Mouse (Mus musculus) forebrain, embryonic 10.5 days (tissue): Measurements from ENCODE around the gene Coa4. TPM values are rescaled to one million over a fixed set of nuclear protein-coding genes. Genes with fewer than 3 reads are reported as not detected.

Experiments used
- DNase-seq: peaks from one replicate; pipeline ENCODE4 v3.0.0-alpha.2; 2017; ENCODE audit warnings: low spot score; ENCODE audit errors: extremely low spot score
- H3K27ac ChIP-seq: fragments of 300-500 bp; sonication (generic); 2 replicates; pipeline ENCODE4 v1.5.1; 2016; ENCODE audit warnings: mild to moderate bottlenecking
- H3K27me3 ChIP-seq: fragments of 300-500 bp; sonication (generic); 2 replicates; pipeline ENCODE4 v1.6.1; 2016; ENCODE audit warnings: mild to moderate bottlenecking; ENCODE audit not compliant: poor library complexity, severe bottlenecking
- H3K36me3 ChIP-seq: fragments of 300-500 bp; sonication (generic); replicated peaks from 2 replicates; pipeline ENCODE4 v1.6.1; 2016; ENCODE audit warnings: mild to moderate bottlenecking, moderate library complexity
- H3K4me1 ChIP-seq: fragments of 300-500 bp; sonication (generic); 2 replicates; pipeline ENCODE4 v1.6.1; 2016
- H3K4me3 ChIP-seq: fragments of 300-500 bp; sonication (generic); 2 replicates; pipeline ENCODE4 v1.5.1; 2016; ENCODE audit warnings: mild to moderate bottlenecking, moderate library complexity
- H3K9me3 ChIP-seq: fragments of 300-500 bp; sonication (generic); 2 replicates; pipeline ENCODE4 v1.6.1; 2016; ENCODE audit warnings: mild to moderate bottlenecking, moderate library complexity
- WGBS: fragments of 180-500 bp; shearing (Covaris S2); methylation state at CpG from one replicate; pipeline ENCODE4 v1.1.7; 2016; 5-methylcytosine and 5-hydroxymethylcytosine counted together
- polyA plus RNA-seq: library from polyadenylated mRNA; unstranded; fragments of >200 nt; fragmentation: Nextera tagmentation; extraction: Ambion mirVana; gene quantifications from 2 replicates; pipeline ENCODE4 v1.2.1, GENCODE M21; 2016

The Coa4 gene
- polyA plus RNA-seq, 1 experiment from 2014 or later = 20.4 TPM

DNA sequence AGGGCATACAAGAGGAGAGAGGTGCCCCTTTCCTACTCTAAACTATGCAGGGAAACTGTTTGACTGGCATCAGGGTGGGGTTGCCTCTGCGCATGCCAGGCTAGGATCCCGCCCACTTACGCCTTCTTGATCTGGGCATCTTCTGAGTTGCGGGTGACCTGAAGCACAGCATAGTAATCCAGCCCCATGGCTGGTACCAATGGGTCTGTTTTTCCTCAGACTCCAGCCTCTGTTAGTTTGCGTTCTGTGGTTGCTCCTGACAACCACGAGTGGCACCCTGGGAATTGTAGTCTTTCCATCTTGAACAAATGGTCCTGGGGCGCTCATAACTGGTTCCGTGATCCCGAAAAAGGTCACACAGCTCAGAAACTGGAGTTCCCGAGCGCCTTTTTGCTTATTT, 22.3 kb upstream of the Coa4 start, which contains the start of gene Dnajb13:
TSS of gene Dnajb13 (minus strand) at position 388 of the 400 bp plus-strand sequence.
- no peaks in the 10 kb centered on the region for H3K27me3 ChIP-seq
- no peak within 1 kb of the TSS for H3K4me3 ChIP-seq
- 49% methylated on average over 11 of the region's 11 CpGs for WGBS
- no peak within 1 kb of the TSS for H3K27ac ChIP-seq
- H3K4me1 ChIP-seq = 0 out of 2 replicates have a peak, but pooled peaks cover 5% of the 10 kb centered on the region
- no peak for DNase-seq
- no peaks in the 10 kb centered on the region for H3K36me3 ChIP-seq
- H3K9me3 ChIP-seq = no peaks in the 10 kb centered on the region

DNA sequence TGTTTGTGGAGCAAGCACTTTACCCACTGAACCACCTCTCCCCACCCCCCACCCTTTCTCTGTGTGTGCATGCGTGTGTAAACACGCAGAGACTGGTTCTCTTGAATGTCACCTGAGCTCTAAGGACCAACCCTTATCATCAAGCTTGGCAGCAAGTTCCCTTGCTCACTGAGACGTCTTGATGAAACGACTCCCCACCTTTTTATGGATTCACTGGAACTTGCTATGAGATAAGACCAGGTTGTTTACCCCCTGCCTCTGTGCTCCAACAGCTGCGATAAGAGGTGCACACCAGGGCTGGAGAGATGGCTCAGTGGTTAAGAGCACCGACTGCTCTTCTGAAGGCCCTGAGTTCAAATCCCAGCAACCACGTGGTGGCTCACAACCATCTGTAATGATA, 16.7 kb upstream of the Coa4 start:
- Histone ChIP-seq H3K4me3 (no peak overlapping the region), H3K36me3 (no peaks in the 10 kb centered on the region), H3K27ac (no peak overlapping the region), H3K4me1 (no peaks in the 10 kb centered on the region), H3K9me3 (no peaks in the 10 kb centered on the region), H3K27me3 (no peaks in the 10 kb centered on the region)
- DNase-seq = no peak
- WGBS = 67% methylated on average over 7 of the region's 7 CpGs

DNA sequence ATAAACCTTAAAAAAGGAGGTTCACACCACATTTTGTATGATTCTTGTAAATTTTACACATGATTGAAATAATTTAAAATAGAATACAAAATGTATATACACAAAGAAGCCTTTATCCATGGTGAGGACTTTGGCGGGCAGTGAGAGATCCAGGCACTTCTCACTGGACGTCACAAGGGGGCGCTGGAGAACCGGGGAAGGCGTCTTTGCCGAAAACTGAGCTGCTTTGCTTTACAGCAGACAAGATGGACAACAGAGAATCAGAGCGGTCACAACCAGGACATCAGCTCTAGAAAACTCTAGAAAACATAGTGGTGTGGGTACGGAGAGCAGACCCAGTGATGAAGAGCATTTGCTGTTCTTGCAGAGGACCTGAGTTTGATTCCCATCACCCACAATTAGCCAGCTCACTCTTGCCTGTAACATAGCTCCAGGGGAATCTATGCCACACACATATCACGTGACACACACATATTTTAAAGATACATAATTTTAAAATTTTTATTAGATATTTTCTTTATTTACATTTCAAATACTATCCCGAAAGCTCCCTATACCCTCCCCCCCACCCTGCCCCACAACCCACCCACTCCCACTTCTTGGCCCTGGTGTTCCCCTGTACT, 16.1 kb upstream of the Coa4 start:
- DNase-seq = peak; percentile 84
- Histone ChIP-seq H3K4me1 (no peaks in the 10 kb centered on the region), H3K36me3 (no peaks in the 10 kb centered on the region), H3K4me3 (no peak overlapping the region), H3K27me3 (no peaks in the 10 kb centered on the region), H3K9me3 (no peaks in the 10 kb centered on the region), H3K27ac (no peak overlapping the region)
- 25% methylated on average over 10 of the region's 10 CpGs for WGBS

DNA sequence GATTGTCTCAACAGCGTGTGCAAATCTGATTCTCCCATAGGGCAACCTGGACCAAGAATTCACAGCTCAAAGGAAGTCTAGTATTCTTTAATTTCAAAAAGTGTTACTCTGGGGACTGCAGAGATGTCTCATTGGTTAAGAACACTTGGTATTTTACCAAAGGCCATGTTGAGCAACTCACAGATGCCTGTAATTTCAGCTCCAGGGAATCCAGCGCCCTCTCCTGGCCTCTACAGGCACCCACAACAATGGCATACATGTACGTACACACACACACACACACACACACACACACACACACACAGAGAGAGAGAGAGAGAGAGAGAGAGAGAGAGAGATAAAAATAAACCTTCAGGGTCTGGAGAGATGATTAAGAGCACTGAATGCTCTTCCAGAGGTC, 14.6 kb upstream of the Coa4 start:
- Histone ChIP-seq H3K4me1 (no peaks in the 10 kb centered on the region), H3K9me3 (no peaks in the 10 kb centered on the region), H3K27ac (no peak overlapping the region), H3K36me3 (no peaks in the 10 kb centered on the region), H3K27me3 (no peaks in the 10 kb centered on the region), H3K4me3 (no peak overlapping the region)
- DNase-seq = no peak
- 72% methylated on average over 3 of the region's 3 CpGs for WGBS

DNA sequence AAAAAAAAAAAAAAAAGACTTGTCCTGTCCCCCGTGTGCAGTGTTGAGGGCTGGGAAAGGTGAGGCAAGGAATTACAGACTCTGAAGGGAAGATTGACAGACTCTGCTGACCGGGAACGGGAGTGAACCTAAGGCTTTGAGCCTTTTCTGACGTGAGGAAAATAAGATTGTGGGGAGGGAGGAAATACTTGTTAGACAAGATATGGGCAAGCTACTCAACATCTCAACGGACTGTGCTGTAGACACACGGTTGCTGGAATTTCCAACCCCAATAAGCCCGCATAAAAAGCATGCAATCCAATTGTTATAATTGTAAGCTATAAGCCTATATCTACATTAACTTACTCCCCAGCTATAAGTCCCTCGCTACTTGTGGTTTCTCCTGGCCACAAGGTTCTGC, 12.2 kb upstream of the Coa4 start:
- 80% methylated on average over 8 of the region's 8 CpGs for WGBS
- no peak for DNase-seq
- Histone ChIP-seq H3K4me1 (no peaks in the 10 kb centered on the region), H3K27ac (no peak overlapping the region), H3K4me3 (no peak overlapping the region), H3K9me3 (no peaks in the 10 kb centered on the region), H3K36me3 (no peaks in the 10 kb centered on the region), H3K27me3 (no peaks in the 10 kb centered on the region)

DNA sequence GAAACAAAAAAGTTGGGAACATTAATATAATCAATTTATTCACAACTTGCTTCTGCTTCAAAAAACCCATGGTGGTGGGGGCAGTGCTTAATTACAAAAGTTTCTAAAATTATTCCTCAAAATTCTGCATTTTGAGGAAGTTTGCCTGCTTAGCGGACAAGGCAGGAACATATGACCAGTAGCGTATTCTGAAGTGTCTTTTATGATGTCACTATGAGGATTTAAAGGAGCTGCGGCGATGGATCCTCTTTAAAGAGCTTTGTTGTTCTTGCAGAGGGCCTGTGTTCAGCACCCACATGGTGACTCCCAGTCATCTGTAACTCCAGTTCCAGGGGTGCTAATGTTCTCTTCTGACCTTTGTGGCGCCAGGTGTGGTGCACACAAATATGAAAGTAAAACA, 6.1 kb upstream of the Coa4 start:
- no peaks in the 10 kb centered on the region for H3K27me3 ChIP-seq
- no peak overlapping the region for H3K4me3 ChIP-seq
- 92% methylated on average over 5 of the region's 5 CpGs for WGBS
- H3K27ac ChIP-seq = no peak overlapping the region
- no peaks in the 10 kb centered on the region for H3K4me1 ChIP-seq
- H3K9me3 ChIP-seq = no peaks in the 10 kb centered on the region
- DNase-seq = no peak
- no peaks in the 10 kb centered on the region for H3K36me3 ChIP-seq

DNA sequence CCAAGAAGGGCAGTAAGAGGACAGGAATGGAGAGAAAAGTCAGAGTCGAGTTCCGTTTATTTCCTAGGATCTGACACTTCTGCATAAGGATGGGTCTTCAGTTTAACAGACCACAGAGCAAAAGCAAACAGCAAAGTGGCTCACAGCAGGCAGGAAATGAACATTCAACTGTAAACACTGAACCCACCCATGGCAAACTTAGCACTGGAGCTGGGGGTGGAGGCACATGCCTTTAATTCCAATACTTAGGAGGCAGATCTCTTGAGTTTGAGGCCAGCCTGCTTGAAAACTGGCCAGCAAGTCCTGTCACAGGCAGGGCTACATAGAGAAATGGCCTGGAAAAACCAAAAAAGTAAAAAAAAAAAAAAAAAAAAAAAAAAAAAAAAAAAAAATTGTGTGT, 3.4 kb upstream of the Coa4 start:
- no peaks in the 10 kb centered on the region for H3K9me3 ChIP-seq
- no peak for DNase-seq
- H3K27me3 ChIP-seq = no peaks in the 10 kb centered on the region
- H3K36me3 ChIP-seq = no peaks in the 10 kb centered on the region
- 83% methylated on average over 2 of the region's 2 CpGs for WGBS
- no peak overlapping the region for H3K4me3 ChIP-seq
- peaks cover 14% of the 10 kb centered on the region for H3K4me1 ChIP-seq
- no peak overlapping the region for H3K27ac ChIP-seq

DNA sequence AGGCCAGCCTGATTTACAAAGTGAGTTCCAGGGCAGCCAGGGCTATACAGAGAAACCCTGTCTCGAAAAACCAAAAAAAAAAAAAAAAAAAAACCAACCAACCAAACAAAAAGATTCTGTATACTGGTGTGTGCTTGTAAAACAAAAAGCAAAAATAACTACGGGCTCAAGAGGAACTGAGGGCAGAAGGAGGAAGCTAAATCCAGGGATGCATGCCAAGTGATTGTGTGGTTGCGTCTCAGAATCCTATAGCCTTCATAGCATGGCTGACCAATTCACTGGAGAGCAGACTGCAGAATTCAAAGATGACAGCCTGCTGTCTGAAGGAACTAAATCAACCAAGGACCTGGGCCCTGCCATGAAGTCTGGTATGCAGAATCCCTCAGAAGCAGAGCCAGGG, 2.7 kb upstream of the Coa4 start:
- no peak overlapping the region for H3K4me3 ChIP-seq
- H3K9me3 ChIP-seq = no peaks in the 10 kb centered on the region
- H3K27ac ChIP-seq = no peak overlapping the region
- no peaks in the 10 kb centered on the region for H3K27me3 ChIP-seq
- no peak for DNase-seq
- H3K4me1 ChIP-seq = peaks cover 14% of the 10 kb centered on the region
- peaks cover 6% of the 10 kb centered on the region for H3K36me3 ChIP-seq
- 91% methylated on average over 3 of the region's 3 CpGs for WGBS

DNA sequence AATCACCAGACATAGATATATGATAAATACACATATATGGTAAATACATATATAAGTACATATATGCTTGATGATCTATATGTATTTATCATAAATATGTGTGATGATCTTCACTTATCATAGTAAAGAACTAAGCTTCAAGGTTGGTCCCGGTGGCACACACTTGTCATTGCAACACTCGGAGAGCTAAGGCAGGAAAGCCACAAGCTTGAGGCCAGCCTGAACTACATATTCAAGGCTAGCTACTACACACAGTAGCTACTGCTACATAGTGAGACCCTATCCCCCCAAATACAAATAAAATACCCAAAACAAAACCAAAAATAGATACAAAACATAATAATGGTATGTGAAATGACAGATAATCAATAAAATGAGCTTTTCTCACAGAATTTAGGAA, 1.0 kb upstream of the Coa4 start:
- DNase-seq = no peak
- WGBS = 87% methylated on average over 2 of the region's 2 CpGs
- Histone ChIP-seq H3K27me3 (no peaks in the 10 kb centered on the region), H3K27ac (no peak overlapping the region), H3K36me3 (peaks cover 18% of the 10 kb centered on the region), H3K4me1 (peaks cover 14% of the 10 kb centered on the region), H3K9me3 (no peaks in the 10 kb centered on the region), H3K4me3 (peak overlapping the region; percentile 71; the same call in 1 of the 2 replicates)

DNA sequence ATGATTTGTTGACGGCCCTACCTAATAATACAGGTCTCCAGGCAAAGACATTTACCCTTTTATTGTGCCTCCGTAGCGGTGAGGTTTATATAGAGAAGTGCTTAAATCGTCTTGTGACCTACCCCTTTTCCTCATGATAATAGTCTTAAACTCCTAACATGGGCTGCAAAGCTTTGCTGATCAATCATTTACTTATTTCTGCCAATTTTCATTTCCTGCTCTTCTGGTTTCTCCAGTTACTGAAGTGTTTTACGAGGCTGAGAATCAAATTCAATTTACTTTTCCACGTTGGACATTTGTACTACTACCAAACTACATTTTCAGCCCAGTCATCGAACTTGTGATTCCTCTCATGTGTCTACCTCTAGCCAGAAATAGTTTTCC, 640 bp downstream of the Coa4 start:
- peak overlapping the region; percentile 71 for H3K4me3 ChIP-seq
- no peak for DNase-seq
- peak overlapping the region; percentile 87 for H3K27ac ChIP-seq
- no peaks in the 10 kb centered on the region for H3K27me3 ChIP-seq
- peaks cover 14% of the 10 kb centered on the region for H3K4me1 ChIP-seq
- H3K36me3 ChIP-seq = peaks cover 18% of the 10 kb centered on the region
- no peaks in the 10 kb centered on the region for H3K9me3 ChIP-seq
- 35% methylated on average over 7 of the region's 7 CpGs for WGBS

DNA sequence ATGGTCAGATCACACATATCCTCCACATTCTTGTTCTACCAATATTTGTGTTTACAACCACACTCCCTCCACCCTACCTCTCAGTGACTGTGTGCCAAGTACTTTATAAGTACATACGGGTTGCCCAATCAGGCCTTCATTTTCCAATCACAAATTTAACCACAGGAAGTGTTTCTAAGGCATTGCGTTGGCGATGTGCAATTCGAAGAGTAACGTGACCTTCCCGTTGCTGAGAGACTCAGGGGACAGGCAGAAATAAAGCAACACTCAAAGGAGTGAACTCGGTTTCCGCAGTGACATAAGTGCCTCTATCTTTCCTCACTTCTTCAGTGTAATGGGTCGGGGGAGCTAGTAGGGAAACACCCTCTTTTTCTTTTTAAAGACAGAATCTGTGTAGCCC, 2.6 kb downstream of the Coa4 start:
- peaks cover 14% of the 10 kb centered on the region for H3K4me1 ChIP-seq
- no peaks in the 10 kb centered on the region for H3K9me3 ChIP-seq
- 95% methylated on average over 9 of the region's 9 CpGs for WGBS
- no peaks in the 10 kb centered on the region; the same call in 1 of the 2 replicates for H3K27me3 ChIP-seq
- peaks cover 18% of the 10 kb centered on the region for H3K36me3 ChIP-seq
- no peak overlapping the region for H3K27ac ChIP-seq
- no peak for DNase-seq
- no peak overlapping the region for H3K4me3 ChIP-seq

DNA sequence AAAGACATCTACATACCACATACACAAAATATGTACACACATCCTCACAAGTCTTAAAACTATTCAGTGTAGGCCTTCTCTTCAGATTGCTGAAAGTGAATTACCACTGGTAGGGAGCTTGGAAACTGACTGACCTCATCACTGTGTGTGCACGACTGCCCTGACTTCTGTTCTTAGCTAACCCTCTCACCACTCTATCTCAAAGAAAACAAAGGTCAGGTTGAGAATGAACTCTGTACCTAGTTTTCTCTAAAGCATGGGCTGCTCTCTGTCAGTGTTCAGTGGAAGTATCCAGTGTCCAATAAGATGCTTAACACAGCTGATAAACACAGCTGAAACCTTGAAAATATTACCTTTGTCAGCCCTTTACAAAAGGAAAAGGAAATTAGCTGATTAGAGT, 7.6 kb downstream of the Coa4 start:
- no peak overlapping the region for H3K27ac ChIP-seq
- H3K9me3 ChIP-seq = no peaks in the 10 kb centered on the region
- no peaks in the 10 kb centered on the region; the same call in 1 of the 2 replicates for H3K27me3 ChIP-seq
- H3K4me1 ChIP-seq = no peaks in the 10 kb centered on the region
- no peak for DNase-seq
- H3K4me3 ChIP-seq = no peak overlapping the region
- peaks cover 19% of the 10 kb centered on the region for H3K36me3 ChIP-seq
- 76% methylated on average over 1 of the region's 1 CpGs for WGBS

DNA sequence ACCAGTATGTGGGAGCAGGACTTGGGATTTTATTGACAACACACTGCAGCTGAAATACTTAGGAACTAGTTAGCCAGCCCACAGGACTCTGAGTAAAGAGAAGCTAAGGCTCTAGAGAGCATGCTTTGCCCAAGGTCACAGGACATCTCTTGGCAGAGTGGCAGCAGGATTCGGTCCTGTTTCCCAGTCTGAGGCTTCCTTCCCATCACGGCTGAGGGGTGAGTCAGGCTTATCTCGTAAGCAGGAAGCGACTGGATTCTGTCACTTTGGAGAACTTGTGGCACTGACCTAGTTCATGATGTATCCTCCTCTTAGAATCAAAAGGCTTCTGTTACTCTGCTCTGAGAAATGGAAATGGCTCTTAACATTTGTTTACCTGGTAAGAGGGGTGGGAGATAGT, 10.8 kb downstream of the Coa4 start:
- H3K36me3 ChIP-seq = peaks cover 17% of the 10 kb centered on the region
- H3K4me1 ChIP-seq = no peaks in the 10 kb centered on the region
- no peaks in the 10 kb centered on the region; the same call in 1 of the 2 replicates for H3K27me3 ChIP-seq
- H3K27ac ChIP-seq = no peak overlapping the region
- no peaks in the 10 kb centered on the region for H3K9me3 ChIP-seq
- WGBS = 86% methylated on average over 4 of the region's 4 CpGs
- H3K4me3 ChIP-seq = no peak overlapping the region
- DNase-seq = no peak

DNA sequence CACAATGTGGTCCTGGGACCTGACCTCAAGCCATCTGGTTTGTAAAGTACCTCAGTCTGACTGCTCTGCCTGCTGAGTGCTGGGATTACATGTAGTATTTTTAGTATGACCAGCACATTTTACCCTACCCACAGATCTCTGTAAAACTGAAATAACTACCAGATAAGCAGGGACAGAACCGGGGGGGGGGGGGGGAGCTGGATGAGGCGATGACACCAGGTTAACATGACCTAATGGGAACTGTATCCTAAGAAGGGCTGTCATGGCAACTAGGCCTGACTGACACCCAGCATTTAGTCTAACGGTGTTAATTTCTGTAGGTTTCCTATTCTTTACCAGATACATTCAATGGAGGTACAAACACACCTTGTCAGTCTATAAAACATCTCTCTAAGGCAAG, 12.9 kb downstream of the Coa4 start:
- no peak for DNase-seq
- WGBS = 88% methylated on average over 3 of the region's 3 CpGs
- Histone ChIP-seq H3K36me3 (peaks cover 17% of the 10 kb centered on the region), H3K9me3 (no peaks in the 10 kb centered on the region), H3K4me3 (no peak overlapping the region), H3K27ac (no peak overlapping the region), H3K27me3 (no peaks in the 10 kb centered on the region), H3K4me1 (peaks cover 2% of the 10 kb centered on the region)
